Comparison of ENCODE assay signal across 8 mouse cellular contexts in the genomic region with DNA sequence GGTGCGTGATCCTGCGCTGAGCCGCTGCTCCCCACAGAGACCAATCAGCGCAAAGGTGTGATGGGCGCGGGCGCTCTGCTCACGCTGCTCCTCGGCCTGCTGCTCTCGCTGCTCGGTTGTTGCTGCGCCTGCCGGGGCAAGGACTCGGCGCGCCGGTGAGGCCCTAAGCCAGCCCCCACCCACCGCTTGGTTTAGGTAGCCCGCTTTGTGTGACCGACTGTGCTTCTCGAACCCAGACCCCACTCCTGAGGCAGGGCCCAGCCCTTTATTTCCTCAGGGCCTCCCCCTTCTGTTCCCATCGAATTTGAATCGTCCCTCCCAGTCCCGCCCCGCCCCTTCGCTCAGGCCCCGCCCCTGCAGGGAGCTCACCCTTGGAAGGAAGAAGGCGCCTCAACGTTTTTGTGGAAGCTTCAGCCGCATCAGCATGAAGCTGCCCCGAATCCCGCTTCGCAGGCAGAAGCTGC. TPM values are rescaled to one million over a fixed set of nuclear protein-coding genes. Genes with fewer than 3 reads are reported as not detected.
DNase-seq lines count a peak whose midpoint lies in the region; ATAC-seq and TF ChIP-seq lines count a peak whose summit lies in the region.

No protein-coding gene starts in this region.

- TF ChIP-seq CTCF in heart, postnatal 0 days (IDR thresholded peaks at IDR 0.05; ENCODE audit: low read depth): no peak
- TF ChIP-seq CTCF in liver, adult 2 months (IDR thresholded peaks at IDR 0.05; ENCODE audit: low read depth, low read length): no peak

- H3K4me2 ChIP-seq in heart, postnatal 0 days (ENCODE audit: low read depth, low read length): peak overlapping the region; percentile 52
- peak overlapping the region; percentile 57 for H3K4me2 ChIP-seq in forebrain, embryonic 14.5 days (ENCODE audit: low read length)
- H3K4me2 ChIP-seq in stomach, embryonic 14.5 days (replicated peaks; ENCODE audit: low read depth, low read length): peak overlapping the region; percentile 42

- no peaks in the 10 kb centered on the region for H3K9me3 ChIP-seq in heart, postnatal 0 days (replicated peaks; ENCODE audit: control insufficient read depth, low read length)
- no peaks in the 10 kb centered on the region for H3K9me3 ChIP-seq in forebrain, embryonic 14.5 days (replicated peaks; ENCODE audit: control insufficient read depth, low read length)
- H3K9me3 ChIP-seq in stomach, embryonic 14.5 days (ENCODE audit: control insufficient read depth, low read depth, low read length): no peaks in the 10 kb centered on the region

- intact Hi-C loops in heart, postnatal 36 days (cut with DNase I): no loop called here
- intact Hi-C loops in left cerebral cortex, postnatal 14 days (cut with DNase I): no loop called here

- 12% methylated on average over 31 of the region's 33 CpGs for WGBS in heart, postnatal 0 days
- WGBS in forebrain, embryonic 14.5 days: under 1% methylated on average over 33 of the region's 33 CpGs
- WGBS in liver, adult 2 months: 8% methylated on average over 33 of the region's 33 CpGs
- WGBS in stomach, embryonic 14.5 days: 18% methylated on average over 29 of the region's 33 CpGs

- no peak for ATAC-seq in heart, postnatal 0 days (ENCODE audit: insufficient read depth, low read depth)
- no peak for ATAC-seq in forebrain, embryonic 14.5 days
- ATAC-seq in stomach, embryonic 14.5 days (ENCODE audit: insufficient number of reproducible peaks, insufficient read depth, low FRiP score, low read depth): peak; percentile 29; the same call in 1 of the 2 replicates

- TF ChIP-seq POLR2A in liver, adult 2 months (IDR thresholded peaks at IDR 0.05; ENCODE audit: extremely low read depth, insufficient read depth, low read length): no peak

- no peak for TF ChIP-seq EP300 in heart, postnatal 0 days (IDR thresholded peaks at IDR 0.05; ENCODE audit: low read depth)

- peaks cover 74% of the 10 kb centered on the region for H3K27me3 ChIP-seq in heart, postnatal 0 days (ENCODE audit: control insufficient read depth, insufficient read depth, low read length)
- H3K27me3 ChIP-seq in forebrain, embryonic 14.5 days (replicated peaks; ENCODE audit: control insufficient read depth, insufficient read depth, low read length): peaks cover 70% of the 10 kb centered on the region
- H3K27me3 ChIP-seq in liver, adult 2 months (ENCODE audit: control insufficient read depth, insufficient read depth, low read length): peaks cover 45% of the 10 kb centered on the region
- H3K27me3 ChIP-seq in stomach, embryonic 14.5 days (ENCODE audit: control insufficient read depth, insufficient read depth, low read length): peaks cover 19% of the 10 kb centered on the region; the same call in 1 of the 2 replicates

- peaks cover 17% of the 10 kb centered on the region for H3K4me1 ChIP-seq in heart, postnatal 0 days (ENCODE audit: control insufficient read depth, insufficient read depth)
- peaks cover 28% of the 10 kb centered on the region for H3K4me1 ChIP-seq in forebrain, embryonic 14.5 days (ENCODE audit: control insufficient read depth, insufficient read depth, low read length)
- H3K4me1 ChIP-seq in liver, adult 2 months (ENCODE audit: control insufficient read depth, insufficient read depth, low read length): peaks cover 14% of the 10 kb centered on the region
- H3K4me1 ChIP-seq in stomach, embryonic 14.5 days (ENCODE audit: control insufficient read depth, insufficient read depth, low read length): peaks cover 61% of the 10 kb centered on the region

- no peak overlapping the region for H3K27ac ChIP-seq in heart, postnatal 0 days (ENCODE audit: low read depth)
- H3K27ac ChIP-seq in forebrain, embryonic 14.5 days (ENCODE audit: low read depth, low read length): no peak overlapping the region
- no peak overlapping the region for H3K27ac ChIP-seq in liver, adult 2 months (replicated peaks; ENCODE audit: insufficient read depth, low read depth, low read length)
- no peak overlapping the region for H3K27ac ChIP-seq in stomach, embryonic 14.5 days (ENCODE audit: low read length)

- H3K36me3 ChIP-seq in heart, postnatal 0 days (replicated peaks; ENCODE audit: control insufficient read depth, insufficient read depth, low read length): no peaks in the 10 kb centered on the region
- no peaks in the 10 kb centered on the region for H3K36me3 ChIP-seq in forebrain, embryonic 14.5 days (ENCODE audit: control insufficient read depth, insufficient read depth, low read length)
- H3K36me3 ChIP-seq in liver, adult 2 months (ENCODE audit: control insufficient read depth, insufficient read depth, low read length): no peaks in the 10 kb centered on the region
- H3K36me3 ChIP-seq in stomach, embryonic 14.5 days (ENCODE audit: control insufficient read depth, insufficient read depth, low read length): peaks cover 17% of the 10 kb centered on the region

- peak overlapping the region; percentile 15 for H3K4me3 ChIP-seq in heart, postnatal 0 days (ENCODE audit: low read depth, low read length)
- H3K4me3 ChIP-seq in forebrain, embryonic 14.5 days (ENCODE audit: low read depth, low read length): peak overlapping the region; percentile 30
- peak overlapping the region; percentile 46; the same call in 1 of the 2 replicates for H3K4me3 ChIP-seq in liver, adult 2 months (ENCODE audit: insufficient read depth, low read depth, low read length)
- H3K4me3 ChIP-seq in stomach, embryonic 14.5 days (ENCODE audit: low read depth, low read length): peak overlapping the region; percentile 20

- no peak for DNase-seq in heart, postnatal 0 days (ENCODE audit: low spot score)
- no peak for DNase-seq in heart, postnatal 36 days
- DNase-seq in ZHBTc4 (ENCODE audit: low read depth, low spot score): peak; percentile 86
- no peak for DNase-seq in forebrain, embryonic 14.5 days (ENCODE audit: low spot score)
- DNase-seq in liver, adult 2 months (ENCODE audit: extremely low read depth, low read depth, low spot score): no peak
- DNase-seq in left cerebral cortex, postnatal 14 days (ENCODE audit: low spot score in 2 of 2): no peak
- no peak for DNase-seq in gastrocnemius, postnatal 10 days

- H3K79me2 ChIP-seq in liver, adult 2 months (ENCODE audit: control insufficient read depth, insufficient read depth, low read length): no peaks in the 10 kb centered on the region

- H3K9ac ChIP-seq in heart, postnatal 0 days (replicated peaks; ENCODE audit: low read depth, low read length): no peak overlapping the region
- peak overlapping the region; percentile 37 for H3K9ac ChIP-seq in forebrain, embryonic 14.5 days (ENCODE audit: low read length)
- no peak overlapping the region for H3K9ac ChIP-seq in liver, adult 2 months (ENCODE audit: low read depth, low read length)
- H3K9ac ChIP-seq in stomach, embryonic 14.5 days (replicated peaks; ENCODE audit: low read depth, low read length): no peak overlapping the region

RNA-seq across cellular contexts. Expression of a gene that starts 7.4 kb away (rescaled TPM):
- total RNA-seq in heart, postnatal 0 days (2014; rRNA removed; ENCODE audit: low replicate concordance): 19.3 and 25.4 TPM in 2 replicates
- polyA plus RNA-seq in heart, postnatal 0 days (2015; fragmentation: Nextera tagmentation; extraction: Ambion mirVana): 2.6 and 2.8 TPM in 2 replicates
- 1 to 10 TPM; 4.5 to 4.9 TPM for total RNA-seq in heart, postnatal 36 days (2021)
- polyA plus RNA-seq in forebrain, embryonic 14.5 days (2014; fragmentation: Nextera tagmentation; extraction: Ambion mirVana): 0.89 and 1.1 TPM in 2 replicates
- 1.8 and 2.3 TPM in 2 replicates for total RNA-seq in liver, adult 2 months (2014; rRNA removed)
- polyA plus RNA-seq in liver, adult 2 months (2012; rRNA removed): 6.2 and 7.7 TPM in 2 replicates
- 17.8 and 23.3 TPM in 2 replicates for polyA plus RNA-seq in stomach, embryonic 14.5 days (2014; fragmentation: Nextera tagmentation; extraction: Ambion mirVana)
- total RNA-seq in left cerebral cortex, postnatal 14 days (2021): 1 to 10 TPM; 3.8 to 4.5 TPM
- 10 to 100 TPM; 17.3 to 25.4 TPM for total RNA-seq in gastrocnemius, postnatal 10 days (2021)

RNA-seq across cellular contexts. Expression of a gene that starts 28.4 kb away (rescaled TPM):
- total RNA-seq in heart, postnatal 0 days (2014; rRNA removed; ENCODE audit: low replicate concordance): not detected in 2 replicates
- not detected in 2 replicates for polyA plus RNA-seq in heart, postnatal 0 days (2015; fragmentation: Nextera tagmentation; extraction: Ambion mirVana)
- not detected for total RNA-seq in heart, postnatal 36 days (2021)
- polyA plus RNA-seq in forebrain, embryonic 14.5 days (2014; fragmentation: Nextera tagmentation; extraction: Ambion mirVana): 1.0 and 1.5 TPM in 2 replicates
- total RNA-seq in liver, adult 2 months (2014; rRNA removed): not detected in 2 replicates
- not detected in 2 replicates for polyA plus RNA-seq in liver, adult 2 months (2012; rRNA removed)
- not detected in 2 replicates for polyA plus RNA-seq in stomach, embryonic 14.5 days (2014; fragmentation: Nextera tagmentation; extraction: Ambion mirVana)
- total RNA-seq in left cerebral cortex, postnatal 14 days (2021): 1 to 10 TPM; 3.5 to 5.0 TPM
- not detected for total RNA-seq in gastrocnemius, postnatal 10 days (2021)

RNA-seq across cellular contexts. Expression of a gene that starts 33.7 kb away (rescaled TPM):
- total RNA-seq in heart, postnatal 0 days (2014; rRNA removed; ENCODE audit: low replicate concordance): 0.27 and 1.1 TPM in 2 replicates
- polyA plus RNA-seq in heart, postnatal 0 days (2015; fragmentation: Nextera tagmentation; extraction: Ambion mirVana): 0.25 and 0.44 TPM in 2 replicates
- total RNA-seq in heart, postnatal 36 days (2021): 1 to 10 TPM; 2.1 TPM
- polyA plus RNA-seq in forebrain, embryonic 14.5 days (2014; fragmentation: Nextera tagmentation; extraction: Ambion mirVana): 4.0 and 5.0 TPM in 2 replicates
- total RNA-seq in liver, adult 2 months (2014; rRNA removed): 0.27 and 1.0 TPM in 2 replicates
- 1.6 and 3.7 TPM in 2 replicates for polyA plus RNA-seq in liver, adult 2 months (2012; rRNA removed)
- 2.4 and 3.4 TPM in 2 replicates for polyA plus RNA-seq in stomach, embryonic 14.5 days (2014; fragmentation: Nextera tagmentation; extraction: Ambion mirVana)
- 10 to 100 TPM; 11.7 to 14.6 TPM for total RNA-seq in left cerebral cortex, postnatal 14 days (2021)
- total RNA-seq in gastrocnemius, postnatal 10 days (2021): 1 to 10 TPM; 1.0 to 2.1 TPM

RNA-seq across cellular contexts. Expression of a gene that starts 45.1 kb away (rescaled TPM):
- total RNA-seq in heart, postnatal 0 days (2014; rRNA removed; ENCODE audit: low replicate concordance): 42.0 and 47.4 TPM in 2 replicates
- 21.7 and 23.0 TPM in 2 replicates for polyA plus RNA-seq in heart, postnatal 0 days (2015; fragmentation: Nextera tagmentation; extraction: Ambion mirVana)
- total RNA-seq in heart, postnatal 36 days (2021): 10 to 100 TPM; 17.2 to 20.2 TPM
- 68.2 and 71.9 TPM in 2 replicates for polyA plus RNA-seq in forebrain, embryonic 14.5 days (2014; fragmentation: Nextera tagmentation; extraction: Ambion mirVana)
- total RNA-seq in liver, adult 2 months (2014; rRNA removed): 9.7 and 10.2 TPM in 2 replicates
- 25.5 and 28.2 TPM in 2 replicates for polyA plus RNA-seq in liver, adult 2 months (2012; rRNA removed)
- 69.8 and 76.6 TPM in 2 replicates for polyA plus RNA-seq in stomach, embryonic 14.5 days (2014; fragmentation: Nextera tagmentation; extraction: Ambion mirVana)
- 10 to 100 TPM; 93.6 to 98.8 TPM for total RNA-seq in left cerebral cortex, postnatal 14 days (2021)
- 10 to 100 TPM; 22.5 to 28.3 TPM for total RNA-seq in gastrocnemius, postnatal 10 days (2021)
